In the genomic region with DNA sequence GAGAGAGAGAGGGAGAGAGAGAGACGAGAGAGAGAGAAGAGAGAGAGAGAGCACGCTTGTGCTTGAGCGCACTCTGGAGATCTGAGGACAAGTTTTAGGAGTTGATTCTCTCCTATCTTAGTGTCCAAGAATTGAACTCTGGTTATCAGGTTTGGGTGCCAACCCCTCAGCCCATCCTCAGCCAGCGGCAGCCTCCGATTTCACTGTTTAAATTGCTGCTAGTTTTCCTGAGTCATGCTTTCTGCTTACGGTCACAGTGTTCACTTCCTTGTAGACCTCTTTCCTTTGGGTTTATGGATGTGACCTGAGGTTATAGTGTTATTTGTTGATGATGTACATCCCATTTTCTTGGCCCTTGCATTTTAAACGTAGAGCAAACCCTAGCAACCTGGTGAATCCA, we compare ENCODE assay signal across 9 mouse cellular contexts. TPM values are rescaled to one million over a fixed set of nuclear protein-coding genes. Genes with fewer than 3 reads are reported as not detected.
DNase-seq lines count a peak whose midpoint lies in the region; ATAC-seq lines count a peak whose summit lies in the region.
"Had no signal": no experiment of that assay in that cellular context is flagged by ENCODE, and none has a peak within 500 bp of the region (broad histone marks: within the 10 kb centered on the region; RNA-seq: fewer than 3 reads in every experiment).

No protein-coding gene starts in this region.

- H3K9ac ChIP-seq in forebrain, embryonic 12.5 days: no peak overlapping the region
- H3K9ac ChIP-seq in forebrain, embryonic 15.5 days (replicated peaks): no peak overlapping the region
- no peak overlapping the region for H3K9ac ChIP-seq in neural tube, embryonic 12.5 days
- no peak overlapping the region for H3K9ac ChIP-seq in limb, embryonic 15.5 days
- H3K9ac ChIP-seq in stomach, embryonic 16.5 days (ENCODE audit: low read length): peak overlapping the region; percentile 48; the same call in 1 of the 2 replicates

- H3K4me3 ChIP-seq in forebrain, embryonic 12.5 days (replicated peaks): no peak overlapping the region
- no peak overlapping the region for H3K4me3 ChIP-seq in forebrain, embryonic 15.5 days
- H3K4me3 ChIP-seq in neural tube, embryonic 12.5 days: no peak overlapping the region
- H3K4me3 ChIP-seq in limb, embryonic 15.5 days: no peak overlapping the region
- H3K4me3 ChIP-seq in stomach, embryonic 16.5 days (replicated peaks; ENCODE audit: low read length): no peak overlapping the region

- H3K4me1 ChIP-seq in forebrain, embryonic 12.5 days: peaks cover 23% of the 10 kb centered on the region
- peaks cover 37% of the 10 kb centered on the region for H3K4me1 ChIP-seq in forebrain, embryonic 15.5 days
- peaks cover 27% of the 10 kb centered on the region for H3K4me1 ChIP-seq in neural tube, embryonic 12.5 days
- H3K4me1 ChIP-seq in limb, embryonic 15.5 days: peaks cover 21% of the 10 kb centered on the region
- peaks cover 31% of the 10 kb centered on the region for H3K4me1 ChIP-seq in stomach, embryonic 16.5 days (ENCODE audit: control insufficient read depth, insufficient read depth, low read length)

- H3K27ac ChIP-seq in forebrain, embryonic 12.5 days: no peak overlapping the region
- H3K27ac ChIP-seq in forebrain, embryonic 15.5 days (replicated peaks): no peak overlapping the region
- H3K27ac ChIP-seq in neural tube, embryonic 12.5 days: no peak overlapping the region
- H3K27ac ChIP-seq in limb, embryonic 15.5 days: no peak overlapping the region
- H3K27ac ChIP-seq in stomach, embryonic 16.5 days (ENCODE audit: low read length): no peak overlapping the region
- H3K27ac ChIP-seq: left cerebral cortex, adult 2 months had no signal

- H3K36me3 ChIP-seq in forebrain, embryonic 12.5 days (replicated peaks): peaks cover 9% of the 10 kb centered on the region
- no peaks in the 10 kb centered on the region for H3K36me3 ChIP-seq in forebrain, embryonic 15.5 days
- peaks cover 5% of the 10 kb centered on the region; the same call in 1 of the 2 replicates for H3K36me3 ChIP-seq in neural tube, embryonic 12.5 days
- peaks cover 13% of the 10 kb centered on the region for H3K36me3 ChIP-seq in limb, embryonic 15.5 days
- H3K36me3 ChIP-seq in stomach, embryonic 16.5 days (ENCODE audit: control insufficient read depth, insufficient read depth, low read length): no peaks in the 10 kb centered on the region

- H3K27me3 ChIP-seq in forebrain, embryonic 12.5 days: no peaks in the 10 kb centered on the region
- no peaks in the 10 kb centered on the region for H3K27me3 ChIP-seq in forebrain, embryonic 15.5 days
- H3K27me3 ChIP-seq in neural tube, embryonic 12.5 days (replicated peaks): no peaks in the 10 kb centered on the region
- H3K27me3 ChIP-seq in limb, embryonic 15.5 days: no peaks in the 10 kb centered on the region
- no peaks in the 10 kb centered on the region for H3K27me3 ChIP-seq in stomach, embryonic 16.5 days (ENCODE audit: control insufficient read depth, insufficient read depth, low read length)

- ATAC-seq in forebrain, embryonic 12.5 days (ENCODE audit: low FRiP score): no peak
- ATAC-seq in forebrain, embryonic 15.5 days (replicated peaks): no peak
- ATAC-seq in neural tube, embryonic 12.5 days (ENCODE audit: low FRiP score, low read depth): no peak
- ATAC-seq in limb, embryonic 15.5 days (ENCODE audit: insufficient number of reproducible peaks, low FRiP score, low TSS enrichment, low read depth): no peak
- no peak for ATAC-seq in stomach, embryonic 16.5 days (ENCODE audit: insufficient read depth, low FRiP score)

- H3K9me3 ChIP-seq in forebrain, embryonic 12.5 days: no peaks in the 10 kb centered on the region
- H3K9me3 ChIP-seq in forebrain, embryonic 15.5 days: no peaks in the 10 kb centered on the region
- no peaks in the 10 kb centered on the region for H3K9me3 ChIP-seq in neural tube, embryonic 12.5 days
- no peaks in the 10 kb centered on the region for H3K9me3 ChIP-seq in limb, embryonic 15.5 days
- H3K9me3 ChIP-seq in stomach, embryonic 16.5 days (replicated peaks; ENCODE audit: control insufficient read depth, low read length): no peaks in the 10 kb centered on the region

- WGBS in forebrain, embryonic 12.5 days: 90% methylated on average over 7 of the region's 7 CpGs
- WGBS in forebrain, embryonic 15.5 days: 86% methylated on average over 7 of the region's 7 CpGs
- WGBS in neural tube, embryonic 12.5 days: 82% methylated on average over 7 of the region's 7 CpGs
- WGBS in limb, embryonic 15.5 days: 83% methylated on average over 7 of the region's 7 CpGs
- WGBS in stomach, embryonic 16.5 days: 62% methylated on average over 7 of the region's 7 CpGs

- H3K4me2 ChIP-seq in forebrain, embryonic 12.5 days: peak overlapping the region; percentile 94
- no peak overlapping the region for H3K4me2 ChIP-seq in forebrain, embryonic 15.5 days (replicated peaks)
- peak overlapping the region; percentile 92 for H3K4me2 ChIP-seq in neural tube, embryonic 12.5 days (replicated peaks)
- 0 out of 2 replicates have a peak overlapping the region, but pooled peaks have one; percentile 8 for H3K4me2 ChIP-seq in limb, embryonic 15.5 days
- H3K4me2 ChIP-seq in stomach, embryonic 16.5 days (ENCODE audit: low read depth, low read length): peak overlapping the region; percentile 87

- no peak for DNase-seq in neural tube, embryonic 10.5 days (ENCODE audit: extremely low spot score, low spot score)
- DNase-seq in adrenal gland, adult 8-10 months: no peak
- DNase-seq in cerebellum, adult 8-10 months: no peak

RNA-seq across cellular contexts. Expression of gene Ubr4, which starts 29.8 kb away (rescaled TPM):
- 76.0 and 81.5 TPM in 2 replicates for polyA plus RNA-seq in forebrain, embryonic 12.5 days (2016; fragmentation: Nextera tagmentation; extraction: Ambion mirVana)
- 79.5 and 85.6 TPM in 2 replicates for polyA plus RNA-seq in forebrain, embryonic 15.5 days (2015; fragmentation: Nextera tagmentation; extraction: Ambion mirVana)
- 78.3 and 82.8 TPM in 2 replicates for polyA plus RNA-seq in neural tube, embryonic 12.5 days (2016; fragmentation: Nextera tagmentation; extraction: Ambion mirVana)
- 64.7 and 67.5 TPM in 2 replicates for polyA plus RNA-seq in limb, embryonic 15.5 days (2015; fragmentation: Nextera tagmentation; extraction: Ambion mirVana)
- 56.9 and 59.9 TPM in 2 replicates for polyA plus RNA-seq in stomach, embryonic 16.5 days (2015; fragmentation: Nextera tagmentation; extraction: Ambion mirVana)
- total RNA-seq in adrenal gland, adult 8-10 months (2022): 100 to 1,000 TPM; 130 to 207 (median 167) TPM

RNA-seq across cellular contexts. Expression of gene Emc1, which starts 29.8 kb away (rescaled TPM):
- polyA plus RNA-seq in forebrain, embryonic 12.5 days (2016; fragmentation: Nextera tagmentation; extraction: Ambion mirVana): 34.9 and 35.6 TPM in 2 replicates
- polyA plus RNA-seq in forebrain, embryonic 15.5 days (2015; fragmentation: Nextera tagmentation; extraction: Ambion mirVana): 37.9 and 38.8 TPM in 2 replicates
- polyA plus RNA-seq in neural tube, embryonic 12.5 days (2016; fragmentation: Nextera tagmentation; extraction: Ambion mirVana): 42.3 and 43.6 TPM in 2 replicates
- 24.5 and 24.9 TPM in 2 replicates for polyA plus RNA-seq in limb, embryonic 15.5 days (2015; fragmentation: Nextera tagmentation; extraction: Ambion mirVana)
- polyA plus RNA-seq in stomach, embryonic 16.5 days (2015; fragmentation: Nextera tagmentation; extraction: Ambion mirVana): 24.8 and 25.5 TPM in 2 replicates
- 100 to 1,000 TPM in 1 of 4 experiments, 10 to 100 TPM in 3; 68.1 to 102 (median 84.3) TPM for total RNA-seq in adrenal gland, adult 8-10 months (2022)

RNA-seq across cellular contexts. Expression of gene Mrto4, which starts 29.9 kb away (rescaled TPM):
- polyA plus RNA-seq in forebrain, embryonic 12.5 days (2016; fragmentation: Nextera tagmentation; extraction: Ambion mirVana): 113 and 126 TPM in 2 replicates
- polyA plus RNA-seq in forebrain, embryonic 15.5 days (2015; fragmentation: Nextera tagmentation; extraction: Ambion mirVana): 109 and 115 TPM in 2 replicates
- 97.8 and 104 TPM in 2 replicates for polyA plus RNA-seq in neural tube, embryonic 12.5 days (2016; fragmentation: Nextera tagmentation; extraction: Ambion mirVana)
- polyA plus RNA-seq in limb, embryonic 15.5 days (2015; fragmentation: Nextera tagmentation; extraction: Ambion mirVana): 93.3 and 98.9 TPM in 2 replicates
- polyA plus RNA-seq in stomach, embryonic 16.5 days (2015; fragmentation: Nextera tagmentation; extraction: Ambion mirVana): 81.4 and 87.1 TPM in 2 replicates
- 10 to 100 TPM; 61.8 to 65.3 (median 63.0) TPM for total RNA-seq in adrenal gland, adult 8-10 months (2022)
